Mouse (Mus musculus): Measurements from ENCODE around the gene Vps25.

The Vps25 gene

GRCm38 (mm10) chr11:101253613-101254389 is at the start of gene Vps25:
Vps25 (plus strand) TSS chr11:101253707.
- in situ Hi-C loops (cut with MboI, MseI) = loop anchor here (10.0 kb wide), 1 partner anchor 1201 kb away; no protein-coding TSS in a partner anchor

- in situ Hi-C loops (cut with MboI, MseI) = no loop called here
Measured at GRCm38 (mm10) chr11:101211970-101212369, 41.5 kb upstream of the Vps25 start.

- in situ Hi-C loops (cut with MboI, MseI) = no loop called here
Measured at GRCm38 (mm10) chr11:101216936-101217335, 36.6 kb upstream of the Vps25 start.

GRCm38 (mm10) chr11:101218436-101219055 is 35.0 kb upstream of the Vps25 start:
- in situ Hi-C loops (cut with MboI, MseI) = no loop called here

GRCm38 (mm10) chr11:101220853-101221252 is 32.7 kb upstream of the Vps25 start:
- in situ Hi-C loops (cut with MboI, MseI) = no loop called here

- in situ Hi-C loops (cut with MboI, MseI) = no loop called here
Measured at GRCm38 (mm10) chr11:101221306-101221986, 32.1 kb upstream of the Vps25 start.

DNA sequence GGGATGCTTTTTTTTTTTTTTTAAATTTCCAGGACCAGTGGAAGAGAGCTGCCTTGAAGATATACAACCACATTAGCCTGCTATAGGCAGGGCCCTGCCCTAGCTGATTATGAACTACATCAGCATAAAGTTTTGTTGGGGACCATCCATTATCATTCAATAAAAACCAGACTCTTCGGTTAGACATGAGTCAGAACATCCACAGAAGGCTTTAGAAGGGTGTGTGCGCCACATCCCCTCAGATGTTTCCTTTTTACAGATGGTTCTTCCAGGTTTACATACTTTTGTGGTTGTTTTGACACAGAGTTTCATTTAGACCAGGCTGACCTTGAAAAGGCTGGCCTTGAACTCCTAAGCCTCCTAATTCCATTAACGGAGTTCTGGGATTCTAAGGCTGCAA is 29.2 kb upstream of the Vps25 start:
- in situ Hi-C loops (cut with MboI, MseI) = no loop called here

GRCm38 (mm10) chr11:101225331-101226064 is 28.0 kb upstream of the Vps25 start:
- in situ Hi-C loops (cut with MboI, MseI) = no loop called here

- in situ Hi-C loops (cut with MboI, MseI) = no loop called here
Measured at GRCm38 (mm10) chr11:101226065-101226701, 27.3 kb upstream of the Vps25 start, which contains the start of gene Ezh1. Ezh1 (minus strand) TSS chr11:101226463.

DNA sequence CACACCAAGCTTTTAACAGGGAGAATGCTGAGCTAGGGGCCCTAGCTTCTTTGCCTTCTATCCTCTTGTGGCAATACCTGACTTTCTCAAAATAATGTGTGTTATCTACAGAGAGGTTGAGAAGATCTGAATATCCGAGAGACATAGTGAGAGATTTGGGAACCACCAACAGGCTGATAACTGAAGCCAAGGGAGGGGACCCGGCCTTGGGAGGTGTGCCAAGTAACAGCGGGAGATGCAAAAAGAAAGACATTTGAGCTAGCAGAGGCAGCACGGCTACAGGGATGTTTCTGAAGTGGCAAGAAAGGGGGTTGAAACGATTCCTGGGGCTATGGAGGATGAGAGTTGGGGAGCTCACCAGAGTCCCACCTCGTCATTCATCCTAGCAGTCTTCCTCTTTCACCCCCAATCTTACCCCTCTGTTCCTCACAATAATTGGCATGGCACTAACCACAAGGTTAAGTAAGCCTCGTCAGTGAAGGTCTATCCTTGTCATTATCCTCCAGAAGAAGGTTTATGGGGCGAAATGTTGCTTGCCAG is 24.1 kb upstream of the Vps25 start:
- in situ Hi-C loops (cut with MboI, MseI) = no loop called here

GRCm38 (mm10) chr11:101230061-101230511 is 23.4 kb upstream of the Vps25 start:
- in situ Hi-C loops (cut with MboI, MseI) = no loop called here

- in situ Hi-C loops (cut with MboI, MseI) = no loop called here
Measured at GRCm38 (mm10) chr11:101230526-101230925, 23.0 kb upstream of the Vps25 start.

- in situ Hi-C loops (cut with MboI, MseI) = no loop called here
Measured at GRCm38 (mm10) chr11:101230991-101231871, 22.3 kb upstream of the Vps25 start.

- in situ Hi-C loops (cut with MboI, MseI) = no loop called here
Measured at GRCm38 (mm10) chr11:101232010-101232839, 21.3 kb upstream of the Vps25 start.

DNA sequence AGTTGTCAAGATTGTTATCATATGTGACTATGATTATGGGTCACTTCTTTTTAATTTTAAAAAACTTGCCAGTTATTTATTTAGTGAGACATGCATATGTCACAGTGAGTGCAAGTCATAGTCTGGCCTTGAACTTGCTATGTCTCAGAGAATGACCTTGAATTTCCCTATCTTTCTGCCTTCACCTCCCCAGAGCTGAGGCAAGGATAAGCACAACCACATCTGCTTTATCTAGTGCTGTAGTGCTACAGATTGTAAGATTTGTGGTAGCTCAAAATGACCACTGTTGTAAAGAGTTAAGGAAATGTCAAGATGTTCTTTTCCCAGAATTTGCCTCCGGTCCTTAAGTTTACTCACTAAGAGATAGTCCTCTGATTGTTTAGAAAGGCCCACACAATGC is 20.3 kb upstream of the Vps25 start:
- in situ Hi-C loops (cut with MboI, MseI) = no loop called here

- in situ Hi-C loops (cut with MboI, MseI) = no loop called here
Measured at GRCm38 (mm10) chr11:101234124-101234523, 19.4 kb upstream of the Vps25 start.

- in situ Hi-C loops (cut with MboI, MseI) = loop anchor here (5.0 kb wide), 1 partner anchor 53 kb away; no protein-coding TSS in a partner anchor
Measured at GRCm38 (mm10) chr11:101235429-101235828, 18.1 kb upstream of the Vps25 start.

GRCm38 (mm10) chr11:101236782-101237181 is 16.7 kb upstream of the Vps25 start:
- in situ Hi-C loops (cut with MboI, MseI) = loop anchor here (5.0 kb wide), 1 partner anchor 54 kb away; no protein-coding TSS in a partner anchor
